Mouse (Mus musculus) olfactory bulb, adult 2 months (tissue): Measurements from ENCODE around the gene Hddc3. TPM values are rescaled to one million over a fixed set of nuclear protein-coding genes. Genes with fewer than 3 reads are reported as not detected.

Experiments
- H3K27ac ChIP-seq: fragments of 200-500 bp; 2 replicates; pipeline ENCODE4 v1.5.1; 2012; ENCODE audit warnings: low read depth, low read length; ENCODE audit not compliant: insufficient read depth
- H3K4me1 ChIP-seq: fragments of 200-500 bp; 2 replicates; pipeline ENCODE4 v1.6.1; 2012; ENCODE audit warnings: low read length; ENCODE audit not compliant: control insufficient read depth, insufficient read depth
- H3K4me3 ChIP-seq: fragments of 200-500 bp; 2 replicates; pipeline ENCODE4 v1.5.1; 2012; ENCODE audit warnings: mild to moderate bottlenecking, low read depth, low read length, moderate library complexity; ENCODE audit not compliant: insufficient read depth
- CTCF ChIP-seq: fragments of 200-500 bp; IDR thresholded peaks from 2 replicates; pipeline ENCODE4 v1.5.1; 2012; ENCODE audit warnings: low read depth, mild to moderate bottlenecking, low read length, moderate library complexity; ENCODE audit not compliant: insufficient read depth
- POLR2A ChIP-seq: fragments of 200-500 bp; IDR thresholded peaks from 2 replicates; pipeline ENCODE4 v1.6.1; 2012; ENCODE audit warnings: mild to moderate bottlenecking, low read depth, low read length, moderate library complexity; ENCODE audit not compliant: insufficient read depth
- WGBS: fragments of 180-500 bp; shearing (Covaris S2); methylation state at CpG from one replicate; pipeline ENCODE4 v1.1.7; 2018; 5-methylcytosine and 5-hydroxymethylcytosine counted together
- polyA plus RNA-seq: library from polyadenylated mRNA; stranded (reverse); fragments of >200 nt; gene quantifications from 2 replicates; pipeline ENCODE4 v1.2.4, GENCODE M21; 2012; ENCODE audit warnings: low replicate concordance; ENCODE audit not compliant: missing spikeins, insufficient read depth, insufficient read length

The Hddc3 gene
- polyA plus RNA-seq, 1 experiment: not detected

GRCm38 (mm10) chr7:80357156-80357555, 14.3 kb downstream of the Hddc3 start:
- peak overlapping the region; percentile 72 for H3K27ac ChIP-seq
- 31% methylated on average over 8 of the region's 8 CpGs for WGBS
- TF ChIP-seq CTCF (no peak), POLR2A (no peak)
- H3K4me1 ChIP-seq: peaks cover 11% of the 10 kb centered on the region; the same call in 1 of the 2 replicates
- no peak overlapping the region for H3K4me3 ChIP-seq

GRCm38 (mm10) chr7:80358039-80358438, 15.1 kb downstream of the Hddc3 start:
- TF ChIP-seq CTCF (no peak), POLR2A (no peak)
- H3K27ac ChIP-seq: no peak overlapping the region
- peaks cover 7% of the 10 kb centered on the region; the same call in 1 of the 2 replicates for H3K4me1 ChIP-seq
- 16% methylated on average over 4 of the region's 4 CpGs for WGBS
- no peak overlapping the region for H3K4me3 ChIP-seq

GRCm38 (mm10) chr7:80360435-80360834, 17.5 kb downstream of the Hddc3 start:
- Histone ChIP-seq H3K27ac (no peak overlapping the region), H3K4me1 (peaks cover 5% of the 10 kb centered on the region; the same call in 1 of the 2 replicates), H3K4me3 (no peak overlapping the region)
- TF ChIP-seq CTCF: no peak
- no peak for TF ChIP-seq POLR2A
- 59% methylated on average over 3 of the region's 3 CpGs for WGBS

GRCm38 (mm10) chr7:80365759-80366158, 22.9 kb downstream of the Hddc3 start:
- 35% methylated on average over 2 of the region's 2 CpGs for WGBS
- Histone ChIP-seq H3K4me3 (no peak overlapping the region), H3K27ac (no peak overlapping the region), H3K4me1 (peaks cover 23% of the 10 kb centered on the region)
- TF ChIP-seq CTCF: no peak
- TF ChIP-seq POLR2A: no peak

GRCm38 (mm10) chr7:80367232-80367631, 24.3 kb downstream of the Hddc3 start:
- TF ChIP-seq CTCF (no peak), POLR2A (no peak)
- Histone ChIP-seq H3K27ac (no peak overlapping the region), H3K4me3 (no peak overlapping the region), H3K4me1 (peaks cover 26% of the 10 kb centered on the region)
- 99% methylated on average over 7 of the region's 7 CpGs for WGBS

- TF ChIP-seq POLR2A: no peak
- no peak for TF ChIP-seq CTCF
- peaks cover 26% of the 10 kb centered on the region for H3K4me1 ChIP-seq
- 85% methylated on average over 9 of the region's 9 CpGs for WGBS
- H3K4me3 ChIP-seq: no peak overlapping the region
- no peak overlapping the region for H3K27ac ChIP-seq
These were observed 25.1 kb downstream of the Hddc3 start for GRCm38 (mm10) chr7:80368009-80368408.

- peaks cover 26% of the 10 kb centered on the region for H3K4me1 ChIP-seq
- WGBS: 56% methylated on average over 20 of the region's 20 CpGs
- TF ChIP-seq POLR2A: no peak
- TF ChIP-seq CTCF: no peak
- peak overlapping the region; percentile 6; the same call in 1 of the 2 replicates for H3K4me3 ChIP-seq
- H3K27ac ChIP-seq: no peak overlapping the region
These were observed 25.9 kb downstream of the Hddc3 start for GRCm38 (mm10) chr7:80368635-80369421.

GRCm38 (mm10) chr7:80369461-80369860, 26.6 kb downstream of the Hddc3 start:
- Histone ChIP-seq H3K27ac (no peak overlapping the region), H3K4me1 (peaks cover 26% of the 10 kb centered on the region), H3K4me3 (peak overlapping the region; percentile 17)
- no peak for TF ChIP-seq CTCF
- TF ChIP-seq POLR2A: no peak
- WGBS: 44% methylated on average over 5 of the region's 5 CpGs

GRCm38 (mm10) chr7:80369967-80370431, 27.1 kb downstream of the Hddc3 start:
- 12% methylated on average over 4 of the region's 4 CpGs for WGBS
- H3K4me3 ChIP-seq: peak overlapping the region; percentile 96
- peak overlapping the region; percentile 95 for H3K27ac ChIP-seq
- H3K4me1 ChIP-seq: peaks cover 26% of the 10 kb centered on the region
- TF ChIP-seq POLR2A (no peak), CTCF (no peak)

GRCm38 (mm10) chr7:80370649-80371040, 27.7 kb downstream of the Hddc3 start:
- no peak; the same call in 1 of the 2 replicates for TF ChIP-seq POLR2A
- TF ChIP-seq CTCF: no peak
- peak overlapping the region; percentile 96 for H3K4me3 ChIP-seq
- WGBS: under 1% methylated on average over 31 of the region's 31 CpGs
- H3K4me1 ChIP-seq: peaks cover 29% of the 10 kb centered on the region
- peak overlapping the region; percentile 95 for H3K27ac ChIP-seq
